Mouse (Mus musculus) urinary bladder, adult 2 months (tissue): ENCODE results near the gene Hsd17b3. TPM values are rescaled to one million over a fixed set of nuclear protein-coding genes. Genes with fewer than 3 reads are reported as not detected.
A peak's percentile ranks its signal among the peaks of the same experiment; 100 is the strongest.
"Not testable (repeated sequence)": the region's sequence is repeated elsewhere in the genome, so short reads cannot be mapped to it uniquely, and the experiment has no call there.

Experiments
- DNase-seq: peaks from one replicate; pipeline ENCODE4 v3.0.0; 2022; ENCODE audit warnings: low spot score
- polyA plus RNA-seq: library from polyadenylated mRNA; depleted of rRNA; stranded (reverse); fragments of >200 nt; gene quantifications from 2 replicates; pipeline ENCODE4 v1.2.3, GENCODE M21; 2012

The Hsd17b3 gene
- polyA plus RNA-seq, 1 experiment, result not detected

- no peak for DNase-seq
These were observed 5.7 kb downstream of the Hsd17b3 start for GRCm38 (mm10) chr13:64083331-64083730.

GRCm38 (mm10) chr13:64081012-64081919 is 7.8 kb downstream of the Hsd17b3 start:
- DNase-seq, result no peak

GRCm38 (mm10) chr13:64077591-64077990 is 11.4 kb downstream of the Hsd17b3 start:
- no peak for DNase-seq

GRCm38 (mm10) chr13:64076074-64076473 is 13.0 kb downstream of the Hsd17b3 start:
- DNase-seq, result no peak

GRCm38 (mm10) chr13:64066653-64067052 is 22.4 kb downstream of the Hsd17b3 start:
- DNase-seq, result no peak

GRCm38 (mm10) chr13:64064276-64064675 is 24.8 kb downstream of the Hsd17b3 start:
- no peak for DNase-seq

GRCm38 (mm10) chr13:64060935-64061506 is 28.0 kb downstream of the Hsd17b3 start:
- no peak for DNase-seq

GRCm38 (mm10) chr13:64053959-64054358 is 35.1 kb downstream of the Hsd17b3 start:
- DNase-seq, result no peak

- not testable (repeated sequence) for DNase-seq
These were observed 36.7 kb downstream of the Hsd17b3 start for GRCm38 (mm10) chr13:64052281-64052680.

- DNase-seq, result no peak
These were observed 38.1 kb downstream of the Hsd17b3 start for GRCm38 (mm10) chr13:64050895-64051294.

GRCm38 (mm10) chr13:64049535-64049934 is 39.5 kb downstream of the Hsd17b3 start:
- DNase-seq, result no peak

- DNase-seq, result no peak
These were observed 40.6 kb downstream of the Hsd17b3 start for GRCm38 (mm10) chr13:64048467-64048866.

- no peak for DNase-seq
These were observed 49.1 kb downstream of the Hsd17b3 start for GRCm38 (mm10) chr13:64039976-64040375.

- DNase-seq, result no peak
These were observed 50.9 kb downstream of the Hsd17b3 start for GRCm38 (mm10) chr13:64038114-64038513.

GRCm38 (mm10) chr13:64036079-64037011 is 52.7 kb downstream of the Hsd17b3 start:
- peak; percentile 46 for DNase-seq

GRCm38 (mm10) chr13:64035036-64035435 is 54.0 kb downstream of the Hsd17b3 start:
- DNase-seq, result no peak

GRCm38 (mm10) chr13:64033921-64034320 is 55.1 kb downstream of the Hsd17b3 start:
- DNase-seq, result no peak

GRCm38 (mm10) chr13:64033181-64033580 is 55.8 kb downstream of the Hsd17b3 start:
- no peak for DNase-seq

GRCm38 (mm10) chr13:64031254-64031653 is 57.8 kb downstream of the Hsd17b3 start:
- DNase-seq, result no peak

- no peak for DNase-seq
These were observed 58.2 kb downstream of the Hsd17b3 start for GRCm38 (mm10) chr13:64030792-64031191.

- no peak for DNase-seq
These were observed 64.2 kb downstream of the Hsd17b3 start for GRCm38 (mm10) chr13:64024803-64025202.
